Mouse (Mus musculus) forebrain, embryonic 11.5 days (tissue): ENCODE measurements around the gene Dlg5. TPM values are rescaled to one million over a fixed set of nuclear protein-coding genes. Genes with fewer than 3 reads are reported as not detected.

ENCODE experiments used
- ATAC-seq: fragments of 200-750 bp; cut with Nextera tagmentation; replicated peaks from 2 replicates; pipeline ENCODE4 v1.8.0; 2017; ENCODE audit warnings: moderate TSS enrichment; ENCODE audit not compliant: low FRiP score
- DNase-seq: peaks from one replicate; pipeline ENCODE4 v3.0.0-alpha.2; 2017; ENCODE audit warnings: low spot score
- H3K27ac ChIP-seq: fragments of 300-500 bp; sonication (generic); 2 replicates; pipeline ENCODE4 v1.5.1; 2014; ENCODE audit warnings: low read depth, low read length
- H3K27me3 ChIP-seq: fragments of 300-500 bp; sonication (generic); 2 replicates; pipeline ENCODE4 v1.6.1; 2014; ENCODE audit warnings: mild to moderate bottlenecking, low read length, mixed read lengths; ENCODE audit not compliant: control insufficient read depth, insufficient read depth
- H3K36me3 ChIP-seq: fragments of 300-500 bp; sonication (generic); 2 replicates; pipeline ENCODE4 v1.6.1; 2014; ENCODE audit warnings: mild to moderate bottlenecking, low read length, moderate library complexity, mixed read lengths; ENCODE audit not compliant: control insufficient read depth, insufficient read depth
- H3K4me1 ChIP-seq: fragments of 300-500 bp; sonication (generic); replicated peaks from 2 replicates; pipeline ENCODE4 v1.6.1; 2014; ENCODE audit warnings: low read length, mixed read lengths; ENCODE audit not compliant: control insufficient read depth, insufficient read depth
- H3K4me2 ChIP-seq: fragments of 300-500 bp; sonication (generic); 2 replicates; pipeline ENCODE4 v1.6.1; 2014; ENCODE audit warnings: low read depth, mild to moderate bottlenecking, low read length, moderate library complexity, mixed read lengths; ENCODE audit not compliant: severe bottlenecking
- H3K4me3 ChIP-seq: fragments of 300-500 bp; sonication (generic); 2 replicates; pipeline ENCODE4 v1.5.1; 2014; ENCODE audit warnings: low read depth, low read length
- H3K9ac ChIP-seq: fragments of 300-500 bp; sonication (generic); 2 replicates; pipeline ENCODE4 v1.6.1; 2014; ENCODE audit warnings: low read length
- H3K9me3 ChIP-seq: fragments of 300-500 bp; sonication (generic); 2 replicates; pipeline ENCODE4 v1.6.1; 2016; ENCODE audit warnings: low read length, mixed read lengths; ENCODE audit not compliant: control insufficient read depth
- WGBS: fragments of 180-500 bp; shearing (Covaris S2); extraction: QIAGEN DNeasy Blood & Tissue Kit; methylation state at CpG from one replicate; pipeline ENCODE4 v1.1.7; 2014; 5-methylcytosine and 5-hydroxymethylcytosine counted together
- polyA plus RNA-seq: library from polyadenylated mRNA; unstranded; fragments of >200 nt; fragmentation: Nextera tagmentation; extraction: Ambion mirVana; gene quantifications from 2 replicates; pipeline ENCODE4 v1.2.1, GENCODE M21; 2014

Gene Dlg5
- polyA plus RNA-seq, 1 experiment from 2014 or later = 26.0 TPM

DNA sequence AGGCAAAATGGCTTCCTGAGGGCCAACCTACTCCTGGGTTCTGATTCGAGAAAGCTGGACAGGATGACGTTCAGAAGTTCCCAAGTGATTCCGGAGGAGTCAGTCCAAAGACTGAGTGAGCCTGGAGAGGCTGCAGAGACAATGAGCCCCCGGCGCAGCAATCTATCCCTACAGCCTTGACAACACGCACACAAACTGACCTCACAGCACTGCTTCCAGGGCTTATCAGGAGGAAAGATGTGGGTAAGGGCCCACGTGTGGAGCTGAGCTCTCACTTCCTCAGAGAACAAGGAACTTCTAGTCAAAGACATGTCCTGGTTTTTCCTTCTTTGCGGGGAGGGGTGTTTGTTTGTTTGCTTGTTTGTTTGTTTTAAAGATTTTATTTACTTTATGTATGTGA is 18.7 kb downstream of the Dlg5 start:
- Histone ChIP-seq H3K9me3 (no peaks in the 10 kb centered on the region), H3K36me3 (no peaks in the 10 kb centered on the region), H3K27me3 (no peaks in the 10 kb centered on the region), H3K4me2 (no peak overlapping the region), H3K9ac (no peak overlapping the region), H3K4me1 (no peaks in the 10 kb centered on the region), H3K4me3 (no peak overlapping the region), H3K27ac (no peak overlapping the region)
- 89% methylated on average over 8 of the region's 8 CpGs for WGBS
- ATAC-seq = no peak
- DNase-seq = no peak

DNA sequence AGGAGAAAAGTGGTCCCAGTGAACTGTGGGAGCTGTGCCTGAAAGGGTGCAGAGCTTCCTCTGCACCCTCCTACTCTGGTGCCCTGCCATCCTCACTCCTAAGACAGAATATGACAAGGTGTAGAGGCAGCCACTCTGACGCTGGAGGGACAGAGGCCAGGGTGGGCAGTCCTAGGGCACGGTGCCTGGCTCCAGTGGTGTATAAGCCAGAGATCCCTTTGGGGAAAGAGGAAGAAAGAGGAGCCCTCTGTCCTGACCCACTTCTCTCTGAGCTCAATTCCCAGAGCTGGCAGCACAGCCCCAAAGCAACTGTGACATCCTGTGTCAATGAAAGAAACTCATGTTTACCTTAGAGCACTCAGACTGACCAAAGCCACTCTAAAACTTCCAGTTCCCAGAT is 19.4 kb downstream of the Dlg5 start:
- no peak overlapping the region for H3K4me2 ChIP-seq
- no peaks in the 10 kb centered on the region for H3K9me3 ChIP-seq
- no peak overlapping the region for H3K4me3 ChIP-seq
- H3K36me3 ChIP-seq = no peaks in the 10 kb centered on the region
- H3K27me3 ChIP-seq = no peaks in the 10 kb centered on the region
- ATAC-seq = no peak
- DNase-seq = no peak
- no peaks in the 10 kb centered on the region for H3K4me1 ChIP-seq
- 100% methylated on average over 2 of the region's 2 CpGs for WGBS
- H3K27ac ChIP-seq = no peak overlapping the region
- H3K9ac ChIP-seq = no peak overlapping the region

DNA sequence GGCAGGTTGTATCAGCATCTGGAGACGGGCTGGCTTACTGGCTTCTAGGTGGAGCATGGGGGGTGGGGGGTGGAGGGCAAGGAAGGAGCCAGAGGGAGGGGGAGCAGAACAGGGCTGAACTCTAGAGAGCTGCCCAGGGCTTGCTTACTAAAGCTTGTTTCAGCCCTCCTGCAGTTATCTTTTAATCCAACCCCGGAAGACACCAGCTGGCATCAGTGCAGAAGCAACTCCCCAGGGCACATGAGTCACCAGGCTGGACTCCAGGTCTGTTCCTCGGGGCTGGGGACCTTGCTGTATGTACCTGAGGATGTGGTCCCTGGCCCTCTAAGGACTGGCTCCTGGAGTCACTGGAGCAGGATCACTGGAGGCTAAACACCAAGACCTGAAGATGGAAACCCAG is 23.0 kb downstream of the Dlg5 start:
- Histone ChIP-seq H3K4me3 (no peak overlapping the region), H3K27me3 (no peaks in the 10 kb centered on the region), H3K9ac (no peak overlapping the region), H3K4me1 (peaks cover 2% of the 10 kb centered on the region; the same call in 1 of the 2 replicates), H3K4me2 (no peak overlapping the region), H3K27ac (no peak overlapping the region), H3K36me3 (no peaks in the 10 kb centered on the region), H3K9me3 (no peaks in the 10 kb centered on the region)
- DNase-seq = no peak
- ATAC-seq = no peak
- WGBS = 29% methylated on average over 3 of the region's 3 CpGs

DNA sequence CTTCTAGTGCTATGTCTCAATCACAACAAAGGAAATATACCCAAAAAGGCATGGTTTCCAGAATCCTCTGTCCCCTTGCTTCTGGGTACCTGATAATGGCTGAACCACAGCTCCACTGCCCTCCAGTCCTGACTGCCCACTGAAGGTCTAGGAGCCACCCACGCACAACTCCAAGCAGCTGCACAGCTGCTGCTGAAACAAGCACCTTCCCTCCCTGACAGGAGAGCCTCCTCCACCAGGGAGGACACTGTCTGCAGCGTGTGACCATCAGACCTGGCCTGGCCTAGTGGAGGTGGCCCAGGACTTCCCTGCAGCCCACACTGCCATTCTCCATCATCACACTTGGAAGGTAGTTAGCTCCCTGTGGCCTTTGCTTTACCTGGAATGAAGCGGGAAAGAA is 23.4 kb downstream of the Dlg5 start:
- ATAC-seq (no peak), DNase-seq (no peak)
- H3K27me3 ChIP-seq = no peaks in the 10 kb centered on the region
- H3K9me3 ChIP-seq = no peaks in the 10 kb centered on the region
- WGBS = 77% methylated on average over 3 of the region's 3 CpGs
- H3K4me2 ChIP-seq = no peak overlapping the region
- no peak overlapping the region for H3K9ac ChIP-seq
- H3K36me3 ChIP-seq = no peaks in the 10 kb centered on the region
- no peak overlapping the region for H3K27ac ChIP-seq
- H3K4me1 ChIP-seq = peaks cover 4% of the 10 kb centered on the region; the same call in 1 of the 2 replicates
- no peak overlapping the region for H3K4me3 ChIP-seq

DNA sequence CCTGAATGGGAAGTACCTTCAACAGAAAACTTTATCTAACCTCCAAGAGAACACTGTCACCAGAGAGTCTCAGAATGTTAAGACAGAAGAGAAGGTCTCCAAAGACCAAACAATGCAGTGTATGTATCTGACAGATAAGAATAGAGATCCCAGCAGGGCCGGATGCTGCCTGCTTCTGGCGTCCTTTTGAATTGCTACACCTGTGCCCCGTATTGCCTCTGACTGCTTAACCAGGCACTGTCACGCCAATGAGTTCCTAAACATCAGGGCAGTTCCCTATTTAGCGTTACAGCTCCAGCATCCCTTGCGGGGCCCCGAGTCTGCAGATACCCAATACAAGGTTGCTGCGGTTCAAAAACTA is 28.4 kb downstream of the Dlg5 start:
- no peaks in the 10 kb centered on the region for H3K9me3 ChIP-seq
- H3K4me2 ChIP-seq = no peak overlapping the region
- H3K27ac ChIP-seq = no peak overlapping the region
- WGBS = 80% methylated on average over 8 of the region's 8 CpGs
- peaks cover 8% of the 10 kb centered on the region; the same call in 1 of the 2 replicates for H3K4me1 ChIP-seq
- no peaks in the 10 kb centered on the region for H3K36me3 ChIP-seq
- H3K9ac ChIP-seq = no peak overlapping the region
- ATAC-seq = no peak
- no peaks in the 10 kb centered on the region for H3K27me3 ChIP-seq
- no peak overlapping the region for H3K4me3 ChIP-seq
- DNase-seq = no peak

DNA sequence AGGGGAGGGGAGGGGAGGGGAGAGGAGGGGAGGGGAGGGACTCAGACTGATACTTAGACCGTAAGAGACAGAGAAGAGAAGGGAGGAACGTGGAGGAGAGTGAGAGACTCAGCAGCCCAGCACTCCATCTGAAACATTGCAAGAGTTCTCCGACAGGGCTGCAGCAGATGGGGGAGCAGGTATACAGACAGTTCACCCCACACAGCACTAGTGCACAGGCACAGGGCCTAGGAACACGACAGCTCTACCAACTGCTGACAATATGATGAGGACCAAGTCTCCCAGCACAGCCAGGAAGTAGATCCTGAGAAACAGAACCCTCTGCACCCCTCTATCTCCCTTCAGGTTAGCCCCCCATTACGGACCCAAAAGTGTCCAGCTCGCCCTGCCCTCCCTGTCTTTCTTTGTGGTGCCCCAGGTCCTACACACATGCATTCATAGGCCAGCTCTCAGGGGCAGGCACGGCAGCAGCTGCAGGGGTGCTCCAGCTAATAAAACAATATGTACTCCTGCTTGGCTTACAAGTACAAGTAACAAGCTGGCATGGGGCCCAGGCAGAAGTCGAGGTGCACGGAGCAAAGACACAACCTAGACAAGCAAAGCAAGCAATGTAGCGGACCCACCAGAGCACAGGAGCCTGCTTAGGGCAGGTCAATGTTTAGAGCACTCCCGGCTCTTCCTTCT is 28.9 kb downstream of the Dlg5 start:
- DNase-seq (no peak), ATAC-seq (no peak)
- Histone ChIP-seq H3K27me3 (no peaks in the 10 kb centered on the region), H3K27ac (no peak overlapping the region), H3K4me1 (peaks cover 8% of the 10 kb centered on the region; the same call in 1 of the 2 replicates), H3K36me3 (no peaks in the 10 kb centered on the region), H3K4me2 (no peak overlapping the region), H3K9me3 (no peaks in the 10 kb centered on the region), H3K4me3 (no peak overlapping the region), H3K9ac (no peak overlapping the region)
- 68% methylated on average over 10 of the region's 11 CpGs for WGBS

DNA sequence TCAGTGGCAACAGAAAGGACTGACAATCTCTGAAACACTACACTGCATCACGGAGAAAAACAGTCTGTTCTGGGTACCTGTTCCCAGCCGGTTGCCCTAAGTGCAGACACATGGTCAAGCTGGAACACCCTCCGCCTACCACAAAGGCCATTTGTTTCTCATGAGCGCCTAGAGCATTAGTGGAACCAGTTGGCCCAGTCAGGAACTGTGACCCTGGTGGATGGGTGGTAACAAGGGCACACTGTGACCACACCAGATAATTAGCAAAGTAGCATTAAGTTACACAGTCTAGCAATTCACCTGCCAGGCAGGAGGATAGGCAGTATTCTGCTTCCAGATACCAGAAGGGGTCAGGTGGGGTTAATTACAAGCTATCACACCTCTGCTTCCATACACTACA is 29.7 kb downstream of the Dlg5 start:
- Histone ChIP-seq H3K4me2 (no peak overlapping the region), H3K27ac (no peak overlapping the region), H3K4me1 (peaks cover 10% of the 10 kb centered on the region; the same call in 1 of the 2 replicates), H3K9me3 (no peaks in the 10 kb centered on the region), H3K4me3 (no peak overlapping the region), H3K36me3 (no peaks in the 10 kb centered on the region), H3K27me3 (no peaks in the 10 kb centered on the region), H3K9ac (no peak overlapping the region)
- ATAC-seq (no peak), DNase-seq (no peak)
- 52% methylated on average over 4 of the region's 4 CpGs for WGBS

DNA sequence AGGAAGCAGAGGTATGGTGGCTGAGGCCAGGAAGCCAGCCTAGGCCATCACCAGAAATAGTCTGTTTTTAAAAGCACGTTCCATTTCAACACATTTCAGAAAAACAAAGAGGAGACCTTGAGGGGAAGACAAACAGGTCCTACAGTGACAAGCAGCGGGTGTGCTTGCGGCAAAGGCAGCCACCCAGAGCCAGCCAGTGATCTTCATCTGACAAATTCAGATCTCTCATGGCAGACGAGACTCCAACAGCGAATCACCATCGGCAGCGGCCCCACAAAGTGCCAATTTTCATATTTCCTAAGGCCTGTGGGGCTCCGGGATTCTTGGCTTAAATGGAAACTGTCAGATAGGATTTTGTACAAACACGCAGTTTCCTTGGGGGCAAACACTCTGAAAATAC is 31.3 kb downstream of the Dlg5 start:
- H3K27ac ChIP-seq = no peak overlapping the region

DNA sequence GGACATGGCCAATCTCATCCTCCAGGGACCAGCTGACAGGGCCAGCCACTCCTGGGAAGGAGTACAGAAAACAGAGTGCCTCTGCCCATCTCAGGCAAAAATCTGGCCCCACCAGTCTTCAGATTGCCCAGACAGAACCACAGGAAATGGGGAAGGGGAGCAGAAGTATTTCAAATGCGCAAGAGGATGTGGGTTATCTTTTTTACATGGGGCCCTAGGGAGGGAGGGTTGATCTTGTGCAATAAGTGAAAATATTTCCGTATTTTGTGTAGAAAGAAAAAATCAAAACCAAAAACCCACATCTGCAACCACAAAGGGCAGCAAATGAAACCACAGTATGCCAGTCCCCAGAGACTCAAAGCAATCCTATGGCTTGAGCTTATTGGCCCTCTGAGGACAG is 32.4 kb downstream of the Dlg5 start:
- Histone ChIP-seq H3K4me3 (no peak overlapping the region), H3K27ac (no peak overlapping the region), H3K27me3 (no peaks in the 10 kb centered on the region), H3K4me2 (no peak overlapping the region), H3K9ac (no peak overlapping the region), H3K36me3 (no peaks in the 10 kb centered on the region), H3K9me3 (no peaks in the 10 kb centered on the region), H3K4me1 (peaks cover 10% of the 10 kb centered on the region; the same call in 1 of the 2 replicates)
- DNase-seq (no peak), ATAC-seq (no peak)
- 89% methylated on average over 2 of the region's 2 CpGs for WGBS

More for the DNA sequence above, 31.3 kb downstream of the Dlg5 start:
- Histone ChIP-seq H3K9ac (no peak overlapping the region), H3K4me2 (no peak overlapping the region), H3K4me1 (peaks cover 10% of the 10 kb centered on the region; the same call in 1 of the 2 replicates), H3K4me3 (no peak overlapping the region), H3K27me3 (no peaks in the 10 kb centered on the region), H3K9me3 (no peaks in the 10 kb centered on the region), H3K36me3 (no peaks in the 10 kb centered on the region)
- ATAC-seq (no peak), DNase-seq (no peak)
- WGBS = 77% methylated on average over 9 of the region's 9 CpGs
